In the genomic region with DNA sequence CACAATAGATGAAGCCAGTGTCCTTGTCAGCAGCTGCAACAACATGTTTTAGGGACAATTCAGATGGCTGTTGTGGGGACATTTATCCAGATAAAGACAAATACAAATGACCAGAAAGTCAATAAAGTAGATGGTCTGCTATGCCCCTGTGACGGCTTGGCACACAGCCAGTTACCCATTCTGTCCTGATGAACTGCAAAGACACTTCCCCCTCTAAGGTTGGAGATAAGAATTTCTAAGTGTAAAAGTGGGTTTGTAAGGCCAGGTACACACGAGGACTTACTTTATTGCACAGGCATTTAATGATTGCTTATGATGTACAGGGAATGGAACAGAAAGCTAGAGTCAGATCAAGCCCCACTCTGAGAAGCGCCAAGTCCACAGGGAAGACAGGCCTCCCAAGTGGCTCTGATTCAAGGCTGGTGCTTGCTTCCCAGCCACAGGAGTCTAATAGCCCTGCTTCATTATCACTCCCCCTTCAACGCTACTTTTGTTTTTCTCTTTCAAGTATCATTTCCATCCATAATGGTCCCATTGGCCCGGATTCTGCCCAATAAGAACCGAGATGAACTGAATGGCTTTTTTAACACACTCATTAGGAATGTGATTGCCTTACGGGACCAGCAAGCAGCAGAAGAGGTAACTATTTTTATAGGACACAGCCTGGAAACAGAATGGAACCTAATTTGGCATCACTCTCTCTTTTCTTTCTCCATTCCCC, we compare ENCODE assay signal across 21 mouse cellular contexts.
DNase-seq lines count a peak whose midpoint lies in the region; ATAC-seq lines count a peak whose summit lies in the region.
"Had no signal": no experiment of that assay in that cellular context is flagged by ENCODE, and none has a peak within 500 bp of the region (broad histone marks: within the 10 kb centered on the region; RNA-seq: fewer than 3 reads in every experiment).

No protein-coding gene starts in this region.

- no peaks in the 10 kb centered on the region for H3K27me3 ChIP-seq in hindbrain, embryonic 15.5 days
- no peaks in the 10 kb centered on the region for H3K27me3 ChIP-seq in hindbrain, embryonic 12.5 days
- no peaks in the 10 kb centered on the region for H3K27me3 ChIP-seq in neural tube, embryonic 13.5 days
- H3K27me3 ChIP-seq in liver, embryonic 13.5 days, result no peaks in the 10 kb centered on the region
- H3K27me3 ChIP-seq: kidney, embryonic 15.5 days; midbrain, embryonic 15.5 days had no signal

- H3K9me3 ChIP-seq in hindbrain, embryonic 15.5 days, result no peaks in the 10 kb centered on the region
- H3K9me3 ChIP-seq in hindbrain, embryonic 12.5 days (replicated peaks), result no peaks in the 10 kb centered on the region
- H3K9me3 ChIP-seq in neural tube, embryonic 13.5 days, result no peaks in the 10 kb centered on the region
- no peaks in the 10 kb centered on the region for H3K9me3 ChIP-seq in liver, embryonic 13.5 days (replicated peaks)
- H3K9me3 ChIP-seq: embryonic facial prominence, embryonic 10.5 days; kidney, embryonic 15.5 days; midbrain, embryonic 15.5 days had no signal

- WGBS in hindbrain, embryonic 15.5 days, result 69% methylated on average over 7 of the region's 7 CpGs
- WGBS in hindbrain, embryonic 12.5 days, result 87% methylated on average over 7 of the region's 7 CpGs
- whole genome bisulfite sequencing in neural tube, embryonic 13.5 days, result 35% methylated on average over 7 of the region's 7 CpGs
- WGBS in liver, embryonic 13.5 days (ENCODE audit: insufficient replicate concordance), result 65% methylated on average over 7 of the region's 7 CpGs

- no peak overlapping the region for H3K4me3 ChIP-seq in hindbrain, embryonic 15.5 days
- no peak overlapping the region for H3K4me3 ChIP-seq in hindbrain, embryonic 12.5 days
- no peak overlapping the region for H3K4me3 ChIP-seq in neural tube, embryonic 13.5 days
- no peak overlapping the region for H3K4me3 ChIP-seq in liver, embryonic 13.5 days (replicated peaks)
- H3K4me3 ChIP-seq: embryonic facial prominence, embryonic 10.5 days; kidney, embryonic 15.5 days; midbrain, embryonic 15.5 days; myocyte had no signal

- no peak for DNase-seq in neural tube, embryonic 10.5 days (ENCODE audit: extremely low spot score, low spot score)
- no peak for DNase-seq in liver, embryonic 13.5 days
- no peak for DNase-seq in adrenal gland, postnatal 14 days
- no peak for DNase-seq in spleen, postnatal 36 days (ENCODE audit: low spot score in 2 of 2)
- DNase-seq: adrenal gland, postnatal 25 days; cerebellum, adult 11 months; cerebellum, adult 9-11 months; kidney, postnatal 36 days; layer of hippocampus, postnatal 36 days; lung, postnatal 4 days; thymus, postnatal 25 days had no signal

- H3K27ac ChIP-seq in hindbrain, embryonic 15.5 days (replicated peaks), result 0 out of 2 replicates have a peak overlapping the region, but pooled peaks have one; percentile 5
- no peak overlapping the region for H3K27ac ChIP-seq in hindbrain, embryonic 12.5 days
- H3K27ac ChIP-seq in neural tube, embryonic 13.5 days (replicated peaks), result peak overlapping the region; percentile 77
- H3K27ac ChIP-seq in liver, embryonic 13.5 days, result peak overlapping the region; percentile 62; the same call in 1 of the 2 replicates
- H3K27ac ChIP-seq: embryonic facial prominence, embryonic 10.5 days; kidney, embryonic 15.5 days; liver, embryonic 14.5 days; midbrain, embryonic 15.5 days had no signal

- no peaks in the 10 kb centered on the region for H3K36me3 ChIP-seq in hindbrain, embryonic 15.5 days
- H3K36me3 ChIP-seq in hindbrain, embryonic 12.5 days, result no peaks in the 10 kb centered on the region
- no peaks in the 10 kb centered on the region for H3K36me3 ChIP-seq in neural tube, embryonic 13.5 days
- no peaks in the 10 kb centered on the region for H3K36me3 ChIP-seq in liver, embryonic 13.5 days
- H3K36me3 ChIP-seq: embryonic facial prominence, embryonic 10.5 days; kidney, embryonic 15.5 days; midbrain, embryonic 15.5 days had no signal

- peak; percentile 45; the same call in 1 of the 2 replicates for ATAC-seq in hindbrain, embryonic 15.5 days (ENCODE audit: low FRiP score, low read depth)
- ATAC-seq in hindbrain, embryonic 12.5 days (ENCODE audit: low FRiP score), result no peak
- ATAC-seq in neural tube, embryonic 13.5 days (ENCODE audit: low read depth), result no peak; the same call in 1 of the 2 replicates
- ATAC-seq in liver, embryonic 13.5 days (ENCODE audit: low read depth), result no peak
- ATAC-seq: intestine, postnatal 0 days; midbrain, embryonic 15.5 days had no signal

- no peaks in the 10 kb centered on the region for H3K4me1 ChIP-seq in hindbrain, embryonic 15.5 days (replicated peaks)
- H3K4me1 ChIP-seq in hindbrain, embryonic 12.5 days, result no peaks in the 10 kb centered on the region
- peaks cover 15% of the 10 kb centered on the region; the same call in 1 of the 2 replicates for H3K4me1 ChIP-seq in neural tube, embryonic 13.5 days (replicated peaks)
- H3K4me1 ChIP-seq in liver, embryonic 13.5 days (replicated peaks), result peaks cover 21% of the 10 kb centered on the region

- H3K9ac ChIP-seq in hindbrain, embryonic 15.5 days, result no peak overlapping the region
- H3K9ac ChIP-seq in hindbrain, embryonic 12.5 days, result no peak overlapping the region
- H3K9ac ChIP-seq in neural tube, embryonic 13.5 days, result no peak overlapping the region
- 0 out of 2 replicates have a peak overlapping the region, but pooled peaks have one; percentile 26 for H3K9ac ChIP-seq in liver, embryonic 13.5 days
- H3K9ac ChIP-seq: kidney, embryonic 15.5 days; liver, embryonic 14.5 days; midbrain, embryonic 15.5 days had no signal

- H3K4me2 ChIP-seq in hindbrain, embryonic 15.5 days, result no peak overlapping the region
- H3K4me2 ChIP-seq in hindbrain, embryonic 12.5 days (replicated peaks), result no peak overlapping the region
- H3K4me2 ChIP-seq in neural tube, embryonic 13.5 days, result no peak overlapping the region
- H3K4me2 ChIP-seq in liver, embryonic 13.5 days, result no peak overlapping the region
- H3K4me2 ChIP-seq: heart, embryonic 11.5 days; kidney, embryonic 15.5 days; midbrain, embryonic 15.5 days had no signal
